Mouse (Mus musculus) myocyte (in vitro differentiated cells): ENCODE results near the gene Ndufs2. TPM values are rescaled to one million over a fixed set of nuclear protein-coding genes. Genes with fewer than 3 reads are reported as not detected.

Experiments used
- H3K27me3 ChIP-seq: one replicate; pipeline ENCODE4 v1.6.1; 2011; ENCODE audit not compliant: control insufficient read depth, insufficient read depth, insufficient read length
- H3K36me3 ChIP-seq: one replicate; pipeline ENCODE4 v1.6.1; 2011; ENCODE audit not compliant: control insufficient read depth, insufficient read depth
- H3K4me2 ChIP-seq: one replicate; pipeline ENCODE4 v1.6.1; 2011; ENCODE audit warnings: low read depth, control low read depth
- H3K4me3 ChIP-seq: one replicate; pipeline ENCODE4 v1.5.1; 2011; ENCODE audit warnings: mild to moderate bottlenecking, control low read depth, moderate library complexity
- H3K79me2 ChIP-seq: one replicate; pipeline ENCODE4 v1.6.1; 2011; ENCODE audit not compliant: control insufficient read depth, insufficient read depth
- H3ac ChIP-seq: one replicate; pipeline ENCODE4 v1.6.1; 2011; ENCODE audit not compliant: control insufficient read depth, insufficient read length
- CEBPB ChIP-seq: IDR thresholded peaks from 2 replicates; pipeline ENCODE4 v1.6.1; 2011; ENCODE audit warnings: mild to moderate bottlenecking, moderate library complexity; ENCODE audit not compliant: poor library complexity, insufficient read depth, severe bottlenecking
- E2F4 ChIP-seq: IDR thresholded peaks from one replicate; pipeline ENCODE4 v1.6.1; 2011; ENCODE audit warnings: mild to moderate bottlenecking, control low read depth, moderate library complexity; ENCODE audit not compliant: insufficient read depth
- MAX ChIP-seq: IDR thresholded peaks from one replicate; pipeline ENCODE4 v1.6.1; 2011; ENCODE audit warnings: low read depth, mild to moderate bottlenecking, control low read depth
- MYOD1 ChIP-seq, 3 experiments: IDR thresholded peaks; one replicate each; pipeline ENCODE4 v1.6.1; 2011; ENCODE audit warnings: control low read depth in 2 of 3, low read depth in 2 of 3, mild to moderate bottlenecking in 2 of 3, moderate library complexity in 1 of 3; ENCODE audit not compliant: insufficient read length in 2 of 3, control insufficient read depth in 1 of 3
- MYOG ChIP-seq, 3 experiments: IDR thresholded peaks; one replicate each; pipeline ENCODE4 v1.6.1; 2011; ENCODE audit warnings: control low read depth in 2 of 3, low read depth in 2 of 3, mild to moderate bottlenecking in 2 of 3; ENCODE audit not compliant: insufficient read length in 2 of 3, control insufficient read depth in 1 of 3, insufficient read depth in 1 of 3
- POLR2A ChIP-seq: IDR thresholded peaks from one replicate; pipeline ENCODE4 v1.6.1; 2011; ENCODE audit warnings: low read depth, mild to moderate bottlenecking, control low read depth, moderate library complexity; ENCODE audit not compliant: insufficient read length
- POLR2AphosphoS2 ChIP-seq: IDR thresholded peaks from one replicate; pipeline ENCODE4 v1.6.1; 2011; ENCODE audit warnings: low read depth, control low read depth; ENCODE audit not compliant: insufficient read length
- REST ChIP-seq: IDR thresholded peaks from one replicate; pipeline ENCODE4 v1.6.1; 2011; ENCODE audit warnings: mild to moderate bottlenecking, control low read depth, moderate library complexity; ENCODE audit not compliant: insufficient read depth, insufficient read length
- SRF ChIP-seq: IDR thresholded peaks from one replicate; pipeline ENCODE4 v1.6.1; 2011; ENCODE audit warnings: low read depth; ENCODE audit not compliant: control insufficient read depth, insufficient read length
- TCF12 ChIP-seq: IDR thresholded peaks from one replicate; pipeline ENCODE4 v1.6.1; 2011; ENCODE audit warnings: mild to moderate bottlenecking, control low read depth; ENCODE audit not compliant: poor library complexity, insufficient read depth, severe bottlenecking
- TCF3 ChIP-seq: IDR thresholded peaks from one replicate; pipeline ENCODE4 v1.6.1; 2011; ENCODE audit warnings: low read depth, control low read depth; ENCODE audit not compliant: insufficient read length
- USF1 ChIP-seq: IDR thresholded peaks from one replicate; pipeline ENCODE4 v1.6.1; 2011; ENCODE audit warnings: low read depth, mild to moderate bottlenecking, control low read depth, moderate library complexity
- polyA plus RNA-seq: library from polyadenylated mRNA; unstranded; fragments of >200 nt; fragmentation: generic; extraction: Trizol; gene quantifications from one replicate; pipeline ENCODE4 v1.2.1, GENCODE M21; 2012; ENCODE audit warnings: missing spikeins

Gene Ndufs2
- polyA plus RNA-seq, 1 experiment: 409 TPM

GRCm38 (mm10) chr1:171213801-171214496 lies 37.2 kb downstream of the Ndufs2 start, which contains the start of gene Nr1i3:
Gene Nr1i3, plus strand, starts transcription at chr1:171213970.
- no peaks in the 10 kb centered on the region for H3K27me3 ChIP-seq
- no peaks in the 10 kb centered on the region for H3K79me2 ChIP-seq
- H3K4me2 ChIP-seq: no peak within 1 kb of the TSS
- peaks cover 3% of the 10 kb centered on the region for H3K36me3 ChIP-seq
- no peak for TF ChIP-seq CEBPB
- no peak within 1 kb of the TSS for H3ac ChIP-seq
- H3K4me3 ChIP-seq: no peak within 1 kb of the TSS

- H3K4me2 ChIP-seq: no peak overlapping the region
- H3K27me3 ChIP-seq: no peaks in the 10 kb centered on the region
- no peak overlapping the region for H3K4me3 ChIP-seq
- H3ac ChIP-seq: no peak overlapping the region
- no peaks in the 10 kb centered on the region for H3K36me3 ChIP-seq
- no peak for TF ChIP-seq MYOG (IDR thresholded peaks at IDR 0.05; ENCODE audit: control insufficient read depth in 1 of 3, insufficient read depth in 1 of 3, insufficient read length in 2 of 3, low read depth in 2 of 3)
- no peak for TF ChIP-seq POLR2AphosphoS2
- H3K79me2 ChIP-seq: no peaks in the 10 kb centered on the region
Measured at GRCm38 (mm10) chr1:171212854-171213253, 38.3 kb downstream of the Ndufs2 start.

- no peaks in the 10 kb centered on the region for H3K36me3 ChIP-seq
- H3K79me2 ChIP-seq: no peaks in the 10 kb centered on the region
- no peak overlapping the region for H3ac ChIP-seq
- no peaks in the 10 kb centered on the region for H3K27me3 ChIP-seq
- no peak overlapping the region for H3K4me3 ChIP-seq
- TF ChIP-seq MYOD1 (IDR thresholded peaks at IDR 0.05; ENCODE audit: control insufficient read depth in 1 of 3, insufficient read length in 2 of 3, low read depth in 2 of 3) (no peak), MAX (no peak), TCF12 (no peak), TCF3 (no peak), POLR2AphosphoS2 (no peak), E2F4 (no peak), REST (no peak), CEBPB (no peak), USF1 (no peak), MYOG (IDR thresholded peaks at IDR 0.05; ENCODE audit: control insufficient read depth in 1 of 3, insufficient read depth in 1 of 3, insufficient read length in 2 of 3, low read depth in 2 of 3) (no peak), SRF (no peak)
- H3K4me2 ChIP-seq: peak overlapping the region; percentile 56
Measured at GRCm38 (mm10) chr1:171209409-171209808, 41.8 kb downstream of the Ndufs2 start.

GRCm38 (mm10) chr1:171205704-171206493 lies 45.3 kb downstream of the Ndufs2 start:
- no peaks in the 10 kb centered on the region for H3K27me3 ChIP-seq
- H3K79me2 ChIP-seq: no peaks in the 10 kb centered on the region
- H3ac ChIP-seq: no peak overlapping the region
- no peak overlapping the region for H3K4me2 ChIP-seq
- TF ChIP-seq MYOD1 (IDR thresholded peaks at IDR 0.05; ENCODE audit: control insufficient read depth in 1 of 3, insufficient read length in 2 of 3, low read depth in 2 of 3): no peak
- TF ChIP-seq POLR2A: no peak
- TF ChIP-seq SRF: no peak
- no peak for TF ChIP-seq E2F4
- H3K4me3 ChIP-seq: no peak overlapping the region
- H3K36me3 ChIP-seq: no peaks in the 10 kb centered on the region

GRCm38 (mm10) chr1:171204249-171204644 lies 46.9 kb downstream of the Ndufs2 start:
- Histone ChIP-seq H3K79me2 (no peaks in the 10 kb centered on the region), H3K4me2 (no peak overlapping the region), H3K27me3 (no peaks in the 10 kb centered on the region), H3K36me3 (no peaks in the 10 kb centered on the region), H3K4me3 (no peak overlapping the region), H3ac (no peak overlapping the region)
- TF ChIP-seq REST: no peak
- no peak for TF ChIP-seq TCF12
- TF ChIP-seq POLR2AphosphoS2: no peak
- no peak for TF ChIP-seq MYOG (IDR thresholded peaks at IDR 0.05; ENCODE audit: control insufficient read depth in 1 of 3, insufficient read depth in 1 of 3, insufficient read length in 2 of 3, low read depth in 2 of 3)
- no peak for TF ChIP-seq MAX
- no peak for TF ChIP-seq USF1
- TF ChIP-seq TCF3: no peak
- no peak for TF ChIP-seq CEBPB
- TF ChIP-seq SRF: no peak
- no peak for TF ChIP-seq MYOD1 (IDR thresholded peaks at IDR 0.05; ENCODE audit: control insufficient read depth in 1 of 3, insufficient read length in 2 of 3, low read depth in 2 of 3)
- no peak for TF ChIP-seq POLR2A
- no peak for TF ChIP-seq E2F4
